Mouse (Mus musculus): ENCODE results near the gene Cep128.

- no peak for TF ChIP-seq POLR2A (IDR thresholded peaks at IDR 0.05; ENCODE audit: low read depth, low read length)
- no peak for TF ChIP-seq CTCF (conservative IDR thresholded peaks at IDR 0.05 in 1 of 2, IDR thresholded peaks at IDR 0.05 in 1 of 2; ENCODE audit: low read depth in 2 of 2, low read length in 2 of 2)
- TF ChIP-seq USF2 (conservative IDR thresholded peaks at IDR 0.05; ENCODE audit: low read depth, low read length), result no peak
- TF ChIP-seq EP300 (IDR thresholded peaks at IDR 0.05; ENCODE audit: low read length), result no peak
- no peak for TF ChIP-seq RAD21 (IDR thresholded peaks at IDR 0.05; ENCODE audit: low read depth, low read length)
- TF ChIP-seq ETS1 (conservative IDR thresholded peaks at IDR 0.05; ENCODE audit: low read depth, low read length), result no peak
- no peak for TF ChIP-seq HCFC1 (IDR thresholded peaks at IDR 0.05; ENCODE audit: low read depth, low read length)
- TF ChIP-seq BHLHE40 (IDR thresholded peaks at IDR 0.05; ENCODE audit: low read depth, low read length), result no peak
- no peak for TF ChIP-seq JUND (conservative IDR thresholded peaks at IDR 0.05; ENCODE audit: low read depth, low read length)
- no peak for TF ChIP-seq ZC3H11A (IDR thresholded peaks at IDR 0.05; ENCODE audit: low read depth, low read length)
- no peak for TF ChIP-seq ZNF384 (IDR thresholded peaks at IDR 0.05; ENCODE audit: low read depth, low read length)
- TF ChIP-seq NRF1 (IDR thresholded peaks at IDR 0.05; ENCODE audit: low read depth, low read length), result no peak
Observed at GRCm38 (mm10) chr12:90993331-90993730, 390.9 kb downstream of the Cep128 start.
